Mouse (Mus musculus) midbrain, embryonic 10.5 days (tissue): ENCODE measurements around the gene Stox1. TPM values are rescaled to one million over a fixed set of nuclear protein-coding genes. Genes with fewer than 3 reads are reported as not detected.
"Not testable (repeated sequence)": the region's sequence is repeated elsewhere in the genome, so short reads cannot be mapped to it uniquely, and the experiment has no call there.

ENCODE experiments used
- DNase-seq: peaks from one replicate; pipeline ENCODE4 v3.0.0-alpha.2; 2017; ENCODE audit warnings: low spot score
- H3K27ac ChIP-seq: fragments of 300-500 bp; sonication (generic); replicated peaks from 2 replicates; pipeline ENCODE4 v1.5.1; 2016; ENCODE audit warnings: mild to moderate bottlenecking
- H3K27me3 ChIP-seq: fragments of 300-500 bp; sonication (generic); 2 replicates; pipeline ENCODE4 v1.6.1; 2016; ENCODE audit warnings: low read depth, mild to moderate bottlenecking; ENCODE audit not compliant: poor library complexity, severe bottlenecking
- H3K36me3 ChIP-seq: fragments of 300-500 bp; sonication (generic); 2 replicates; pipeline ENCODE4 v1.6.1; 2016; ENCODE audit warnings: mild to moderate bottlenecking, moderate library complexity
- H3K4me1 ChIP-seq: fragments of 300-500 bp; sonication (generic); 2 replicates; pipeline ENCODE4 v1.6.1; 2016
- H3K4me3 ChIP-seq: fragments of 300-500 bp; sonication (generic); 2 replicates; pipeline ENCODE4 v1.5.1; 2016; ENCODE audit warnings: mild to moderate bottlenecking, moderate library complexity
- H3K9me3 ChIP-seq: fragments of 300-500 bp; sonication (generic); replicated peaks from 2 replicates; pipeline ENCODE4 v1.6.1; 2016; ENCODE audit warnings: mild to moderate bottlenecking
- WGBS: fragments of 180-500 bp; shearing (Covaris S2); methylation state at CpG from one replicate; pipeline ENCODE4 v1.1.7; 2016; 5-methylcytosine and 5-hydroxymethylcytosine counted together
- polyA plus RNA-seq: library from polyadenylated mRNA; unstranded; fragments of >200 nt; fragmentation: Nextera tagmentation; extraction: Ambion mirVana; gene quantifications from 2 replicates; pipeline ENCODE4 v1.2.1, GENCODE M21; 2016

Stox1 gene
- polyA plus RNA-seq: 2.3 and 3.1 TPM in 2 replicates

- no peaks in the 10 kb centered on the region for H3K9me3 ChIP-seq
- no peaks in the 10 kb centered on the region for H3K36me3 ChIP-seq
- peaks cover 61% of the 10 kb centered on the region for H3K27me3 ChIP-seq
- peak; percentile 78 for DNase-seq
- H3K4me1 ChIP-seq: peaks cover 34% of the 10 kb centered on the region
- peak within 1 kb of the TSS; percentile 78 for H3K4me3 ChIP-seq
- peak within 1 kb of the TSS; percentile 83 for H3K27ac ChIP-seq
- 2% methylated on average over 85 of the region's 85 CpGs for WGBS
These were observed at the start of gene Stox1 for GRCm38 (mm10) chr10:62725771-62726687. Stox1 (minus strand) TSS chr10:62726128.

- peaks cover 98% of the 10 kb centered on the region for H3K36me3 ChIP-seq
- no peak overlapping the region for H3K27ac ChIP-seq
- no peaks in the 10 kb centered on the region for H3K27me3 ChIP-seq
- H3K4me1 ChIP-seq: no peaks in the 10 kb centered on the region
- no peaks in the 10 kb centered on the region for H3K9me3 ChIP-seq
- WGBS: 90% methylated on average over 6 of the region's 6 CpGs
- no peak overlapping the region for H3K4me3 ChIP-seq
- no peak for DNase-seq
These were observed 24.9 kb upstream of the Stox1 start for GRCm38 (mm10) chr10:62750781-62751180.

- peaks cover 11% of the 10 kb centered on the region for H3K4me1 ChIP-seq
- no peak overlapping the region for H3K4me3 ChIP-seq
- H3K36me3 ChIP-seq: peaks cover 65% of the 10 kb centered on the region
- H3K27me3 ChIP-seq: no peaks in the 10 kb centered on the region
- WGBS: 84% methylated on average over 4 of the region's 4 CpGs
- no peaks in the 10 kb centered on the region for H3K9me3 ChIP-seq
- no peak for DNase-seq
- no peak overlapping the region for H3K27ac ChIP-seq
These were observed 14.2 kb upstream of the Stox1 start for GRCm38 (mm10) chr10:62739961-62740737.

- no peak for DNase-seq
- Histone ChIP-seq H3K27me3 (no peaks in the 10 kb centered on the region), H3K27ac (no peak overlapping the region), H3K4me3 (no peak overlapping the region), H3K4me1 (peaks cover 11% of the 10 kb centered on the region), H3K36me3 (peaks cover 35% of the 10 kb centered on the region), H3K9me3 (no peaks in the 10 kb centered on the region)
- 45% methylated on average over 4 of the region's 4 CpGs for WGBS
These were observed 11.2 kb upstream of the Stox1 start for GRCm38 (mm10) chr10:62736965-62737688.

GRCm38 (mm10) chr10:62730826-62731225 is 4.9 kb upstream of the Stox1 start:
- no peaks in the 10 kb centered on the region for H3K36me3 ChIP-seq
- no peak for DNase-seq
- H3K4me3 ChIP-seq: no peak overlapping the region
- no peaks in the 10 kb centered on the region for H3K9me3 ChIP-seq
- 83% methylated on average over 10 of the region's 10 CpGs for WGBS
- H3K27me3 ChIP-seq: peaks cover 18% of the 10 kb centered on the region
- no peak overlapping the region for H3K27ac ChIP-seq
- peaks cover 8% of the 10 kb centered on the region for H3K4me1 ChIP-seq

GRCm38 (mm10) chr10:62724936-62725335 is 992 bp downstream of the Stox1 start:
- peak overlapping the region; percentile 78 for H3K4me3 ChIP-seq
- no peak overlapping the region; the same call in 1 of the 2 replicates for H3K27ac ChIP-seq
- no peaks in the 10 kb centered on the region for H3K9me3 ChIP-seq
- H3K27me3 ChIP-seq: peaks cover 62% of the 10 kb centered on the region
- H3K4me1 ChIP-seq: peaks cover 34% of the 10 kb centered on the region
- WGBS: 29% methylated on average over 7 of the region's 7 CpGs
- no peaks in the 10 kb centered on the region for H3K36me3 ChIP-seq
- no peak for DNase-seq

- H3K9me3 ChIP-seq: 0 out of 2 replicates have a peak, but pooled peaks cover 2% of the 10 kb centered on the region
- H3K4me3 ChIP-seq: no peak overlapping the region
- peaks cover 34% of the 10 kb centered on the region for H3K4me1 ChIP-seq
- 39% methylated on average over 4 of the region's 4 CpGs for WGBS
- peaks cover 61% of the 10 kb centered on the region for H3K27me3 ChIP-seq
- H3K36me3 ChIP-seq: no peaks in the 10 kb centered on the region
- H3K27ac ChIP-seq: no peak overlapping the region
- no peak for DNase-seq
These were observed 3.2 kb downstream of the Stox1 start for GRCm38 (mm10) chr10:62722701-62723100.

GRCm38 (mm10) chr10:62720574-62720973 is 5.4 kb downstream of the Stox1 start:
- not testable (repeated sequence) for H3K36me3 ChIP-seq, H3K9me3 ChIP-seq, H3K27ac ChIP-seq, DNase-seq, H3K4me3 ChIP-seq
- peaks cover 24% of the 10 kb centered on the region for H3K4me1 ChIP-seq
- 93% methylated on average over 8 of the region's 8 CpGs for WGBS
- peaks cover 43% of the 10 kb centered on the region for H3K27me3 ChIP-seq

- H3K9me3 ChIP-seq: 0 out of 2 replicates have a peak, but pooled peaks cover 6% of the 10 kb centered on the region
- 85% methylated on average over 10 of the region's 10 CpGs for WGBS
These were observed 12.5 kb downstream of the Stox1 start for GRCm38 (mm10) chr10:62713457-62713856.

GRCm38 (mm10) chr10:62703579-62703978 is 22.3 kb downstream of the Stox1 start:
- Histone ChIP-seq H3K4me1 (no peaks in the 10 kb centered on the region), H3K36me3 (no peaks in the 10 kb centered on the region), H3K27me3 (no peaks in the 10 kb centered on the region), H3K9me3 (no peaks in the 10 kb centered on the region), H3K4me3 (no peak overlapping the region), H3K27ac (no peak overlapping the region)
- no peak for DNase-seq
- WGBS: 82% methylated on average over 4 of the region's 4 CpGs

More at GRCm38 (mm10) chr10:62713457-62713856, 12.5 kb downstream of the Stox1 start:
- DNase-seq: no peak
- Histone ChIP-seq H3K4me3 (no peak overlapping the region), H3K27me3 (no peaks in the 10 kb centered on the region), H3K27ac (no peak overlapping the region), H3K4me1 (no peaks in the 10 kb centered on the region), H3K36me3 (no peaks in the 10 kb centered on the region)

GRCm38 (mm10) chr10:62702436-62702835 is 23.5 kb downstream of the Stox1 start:
- no peak for DNase-seq
- H3K27me3 ChIP-seq: no peaks in the 10 kb centered on the region
- no peaks in the 10 kb centered on the region for H3K4me1 ChIP-seq
- H3K27ac ChIP-seq: no peak overlapping the region
- no peak overlapping the region for H3K4me3 ChIP-seq
- no peaks in the 10 kb centered on the region for H3K9me3 ChIP-seq
- WGBS: 86% methylated on average over 4 of the region's 4 CpGs
- no peaks in the 10 kb centered on the region for H3K36me3 ChIP-seq

- H3K4me3 ChIP-seq: no peak overlapping the region
- H3K27ac ChIP-seq: no peak overlapping the region
- H3K36me3 ChIP-seq: no peaks in the 10 kb centered on the region
- H3K4me1 ChIP-seq: peaks cover 5% of the 10 kb centered on the region
- WGBS: 59% methylated on average over 8 of the region's 8 CpGs
- DNase-seq: no peak
- peaks cover 18% of the 10 kb centered on the region for H3K27me3 ChIP-seq
- H3K9me3 ChIP-seq: no peaks in the 10 kb centered on the region
These were observed 33.2 kb downstream of the Stox1 start for GRCm38 (mm10) chr10:62692771-62693170.
